ENCODE assay signal across 9 mouse cellular contexts in genomic region chr17:83548501-83549233, GRCm38 (mm10). TPM values are rescaled to one million over a fixed set of nuclear protein-coding genes. Genes with fewer than 3 reads are reported as not detected.
DNase-seq lines count a peak whose midpoint lies in the region; TF ChIP-seq lines count a peak whose summit lies in the region.
"Had no signal": no experiment of that assay in that cellular context is flagged by ENCODE, and none has a peak within 500 bp of the region (broad histone marks: within the 10 kb centered on the region; RNA-seq: fewer than 3 reads in every experiment).

No protein-coding gene starts in this region.

- TF ChIP-seq CTCF in ES-Bruce4 (IDR thresholded peaks at IDR 0.05; ENCODE audit: low read depth, low read length) = peak; percentile 64

- no peak overlapping the region for H3K27ac ChIP-seq in ES-Bruce4 (ENCODE audit: insufficient read depth, low read length)
- H3K27ac ChIP-seq: stomach, embryonic 15.5 days had no signal

- H3K27me3 ChIP-seq in ES-Bruce4 (ENCODE audit: control insufficient read depth, insufficient read depth, low read length, poor library complexity, severe bottlenecking) = no peaks in the 10 kb centered on the region

- DNase-seq in heart, postnatal 4 days = peak; percentile 16
- no peak for DNase-seq in heart, postnatal 25 days (ENCODE audit: low spot score)
- DNase-seq in cerebellum, postnatal 10 days = peak; percentile 78 to 82
- DNase-seq in layer of hippocampus, postnatal 14 days (ENCODE audit: low spot score in 2 of 2) = peak; percentile 48 to 74
- peak; percentile 51 for DNase-seq in retina, embryonic 14.5 days (ENCODE audit: low spot score)
- no peak for DNase-seq in spleen, adult 12 weeks (ENCODE audit: low spot score)
- DNase-seq in kidney, postnatal 14 days = no peak

- no peaks in the 10 kb centered on the region for H3K36me3 ChIP-seq in ES-Bruce4 (ENCODE audit: control insufficient read depth, insufficient read depth, low read length, poor library complexity, severe bottlenecking)
- H3K36me3 ChIP-seq: stomach, embryonic 15.5 days had no signal

- 0 out of 2 replicates have a peak, but pooled peaks have one; percentile 28 for TF ChIP-seq EP300 in ES-Bruce4 (IDR thresholded peaks at IDR 0.05; ENCODE audit: insufficient read depth, low read depth, low read length)

- no peak overlapping the region for H3K4me3 ChIP-seq in ES-Bruce4 (ENCODE audit: low read depth, low read length)
- H3K4me3 ChIP-seq: stomach, embryonic 15.5 days had no signal

- H3K9me3 ChIP-seq in ES-Bruce4 (replicated peaks; ENCODE audit: control insufficient read depth, insufficient read depth, low read length, poor library complexity, severe bottlenecking) = no peaks in the 10 kb centered on the region
- H3K9me3 ChIP-seq: stomach, embryonic 15.5 days had no signal

- no peak overlapping the region for H3K9ac ChIP-seq in ES-Bruce4 (ENCODE audit: low read depth, poor library complexity, severe bottlenecking)
- H3K9ac ChIP-seq: stomach, embryonic 15.5 days had no signal

- intact Hi-C loops in heart, postnatal 25 days (cut with DNase I) = no loop called here

- no peak for TF ChIP-seq POLR2A in ES-Bruce4 (IDR thresholded peaks at IDR 0.05; ENCODE audit: insufficient read depth, low read length)

- H3K4me1 ChIP-seq in ES-Bruce4 (ENCODE audit: control insufficient read depth, insufficient read depth, low read length) = peaks cover 6% of the 10 kb centered on the region

RNA-seq across cellular contexts. Expression of gene Cox7a2l, which starts 31.5 kb away (rescaled TPM):
- total RNA-seq in heart, postnatal 4 days (2021) = 100 to 1,000 TPM; 289 to 300 TPM
- total RNA-seq in heart, postnatal 25 days (2021) = 100 to 1,000 TPM; 290 to 313 TPM
- 224 and 253 TPM in 2 replicates for polyA plus RNA-seq in ES-Bruce4 (2011; ENCODE audit: insufficient read depth, insufficient read length, low read depth, missing spikeins)
- 100 to 1,000 TPM; 184 to 185 TPM for total RNA-seq in layer of hippocampus, postnatal 14 days (2021)

Comparison
In these comparisons a context has a peak if more than half of its experiments do, and no peak if none do; other contexts are left out.
1. DNase-seq: peak in heart, postnatal 4 days (single experiment), cerebellum, postnatal 10 days (2 of 2), layer of hippocampus, postnatal 14 days (2 of 2) and retina, embryonic 14.5 days (single experiment); none in heart, postnatal 25 days (single experiment), spleen, adult 12 weeks (single experiment) and kidney, postnatal 14 days (single experiment).